Mouse (Mus musculus): ENCODE data around the gene Tmem163. TPM values are rescaled to one million over a fixed set of nuclear protein-coding genes. Genes with fewer than 3 reads are reported as not detected.

Tmem163 gene
- polyA plus RNA-seq, 1 experiment from 2014 or later: 0.84 TPM

DNA sequence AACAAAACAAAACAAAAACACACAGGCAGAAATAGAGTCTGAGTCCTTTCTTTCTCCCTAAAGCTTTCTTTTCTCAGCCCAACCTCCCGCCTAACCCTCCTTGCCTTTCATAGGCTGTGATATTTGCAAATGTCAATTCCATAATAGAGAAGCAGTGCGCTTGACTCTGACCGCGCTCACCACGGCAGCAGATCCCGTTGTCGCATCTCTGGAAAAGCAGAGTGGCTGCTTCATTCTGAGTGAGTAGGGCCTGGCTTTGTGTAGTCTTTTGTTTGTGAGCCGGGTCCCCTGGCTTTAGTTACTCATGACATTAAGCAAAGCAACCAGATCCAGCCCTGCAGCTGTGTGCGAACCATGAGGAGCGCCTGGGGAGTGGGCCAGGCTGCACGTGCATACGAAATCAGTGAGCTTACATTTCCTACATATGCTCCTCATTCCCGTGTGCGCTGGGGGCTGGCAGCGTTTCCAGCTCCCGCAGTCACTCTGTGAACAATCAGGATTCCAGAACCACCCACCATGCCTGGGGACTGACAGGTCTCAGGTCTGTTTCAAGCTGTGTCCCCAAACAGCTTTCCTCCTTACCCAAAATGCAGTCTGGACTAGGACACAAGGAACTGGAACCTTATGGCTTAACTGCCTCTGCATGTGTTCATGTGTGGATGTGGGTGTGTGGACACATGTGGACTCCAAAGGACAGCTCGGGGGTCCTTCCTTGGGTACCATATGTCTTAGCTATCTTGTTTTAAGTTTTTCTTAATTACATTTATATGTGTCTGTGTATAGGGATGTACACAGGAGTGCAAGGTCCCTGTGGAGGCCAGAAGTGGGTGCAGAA lies 141.9 kb downstream of the Tmem163 start:
- no peak for ATAC-seq (replicated peaks; ENCODE audit: low FRiP score, low TSS enrichment, low read depth)

DNA sequence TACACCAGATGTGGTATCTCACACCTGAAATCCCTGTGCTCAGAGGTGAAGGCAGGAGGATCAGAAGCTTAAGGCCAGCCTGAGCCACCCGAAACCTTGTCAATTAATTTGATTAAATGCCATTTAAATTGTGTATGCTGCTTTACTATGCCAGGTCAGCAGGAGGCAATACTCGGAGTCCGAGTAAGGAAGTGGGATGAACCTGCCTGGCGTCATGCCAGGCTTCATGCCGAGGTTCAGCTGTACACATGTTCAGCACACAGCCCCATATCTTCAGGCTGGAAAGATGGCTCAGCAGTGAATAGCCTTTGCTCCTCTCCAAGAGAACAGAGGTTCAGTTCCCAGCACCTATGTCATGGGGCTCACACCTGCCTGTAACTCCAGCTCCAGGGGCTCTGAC lies 142.9 kb downstream of the Tmem163 start:
- WGBS: 40% methylated on average over 5 of the region's 5 CpGs
- DNase-seq (ENCODE audit: low spot score): no peak
- H3K4me1 ChIP-seq (replicated peaks; ENCODE audit: control insufficient read depth, insufficient read depth, low read length): peaks cover 4% of the 10 kb centered on the region; the same call in 1 of the 2 replicates

More for the DNA sequence above, 141.9 kb downstream of the Tmem163 start:
- no peak overlapping the region for H3K27ac ChIP-seq (ENCODE audit: low read depth)
- no peak overlapping the region for H3K9ac ChIP-seq (ENCODE audit: low read length)
- 22% methylated on average over 17 of the region's 17 CpGs for WGBS
- H3K9me3 ChIP-seq (ENCODE audit: control insufficient read depth, low read length): no peaks in the 10 kb centered on the region
- peaks cover 4% of the 10 kb centered on the region; the same call in 1 of the 2 replicates for H3K4me1 ChIP-seq (replicated peaks; ENCODE audit: control insufficient read depth, insufficient read depth, low read length)
- no peaks in the 10 kb centered on the region for H3K27me3 ChIP-seq (replicated peaks; ENCODE audit: control insufficient read depth, insufficient read depth, low read length)
- no peak overlapping the region for H3K4me3 ChIP-seq (ENCODE audit: low read depth, low read length)
- H3K36me3 ChIP-seq (ENCODE audit: control insufficient read depth, insufficient read depth, low read length): no peaks in the 10 kb centered on the region
- H3K4me2 ChIP-seq (ENCODE audit: low read length): peak overlapping the region; percentile 35
- DNase-seq (ENCODE audit: low spot score): no peak

DNA sequence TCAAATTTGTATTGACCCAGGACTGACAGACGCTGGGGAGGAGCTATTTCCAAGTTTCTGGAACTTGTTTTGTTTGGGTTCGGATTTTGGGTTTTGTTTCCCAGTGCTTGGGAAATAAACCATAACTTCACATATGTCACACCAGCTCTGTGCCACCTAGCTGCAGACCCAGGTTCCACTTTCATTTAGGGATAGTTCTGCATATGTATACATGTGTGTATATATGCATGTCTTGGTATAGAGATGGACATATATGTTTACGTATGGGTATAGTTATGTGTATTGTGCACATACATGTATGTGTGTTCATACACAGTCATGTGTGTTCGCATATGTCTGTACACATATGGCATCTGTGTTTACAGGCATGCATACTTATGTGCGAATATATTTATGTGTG lies 147.6 kb downstream of the Tmem163 start:
- WGBS: 62% methylated on average over 5 of the region's 5 CpGs
- Histone ChIP-seq H3K4me1 (replicated peaks; ENCODE audit: control insufficient read depth, insufficient read depth, low read length) (peaks cover 5% of the 10 kb centered on the region; the same call in 1 of the 2 replicates), H3K36me3 (ENCODE audit: control insufficient read depth, insufficient read depth, low read length) (no peaks in the 10 kb centered on the region), H3K27me3 (replicated peaks; ENCODE audit: control insufficient read depth, insufficient read depth, low read length) (no peaks in the 10 kb centered on the region), H3K4me2 (ENCODE audit: low read length) (no peak overlapping the region), H3K27ac (ENCODE audit: low read depth) (no peak overlapping the region), H3K4me3 (ENCODE audit: low read depth, low read length) (no peak overlapping the region), H3K9me3 (ENCODE audit: control insufficient read depth, low read length) (no peaks in the 10 kb centered on the region), H3K9ac (ENCODE audit: low read length) (no peak overlapping the region)
- DNase-seq (ENCODE audit: low spot score) (no peak), ATAC-seq (replicated peaks; ENCODE audit: low FRiP score, low TSS enrichment, low read depth) (0 out of 2 replicates have a peak, but pooled peaks have one; percentile 34)

More for the DNA sequence above, 142.9 kb downstream of the Tmem163 start:
- no peaks in the 10 kb centered on the region for H3K9me3 ChIP-seq (ENCODE audit: control insufficient read depth, low read length)
- no peaks in the 10 kb centered on the region for H3K36me3 ChIP-seq (ENCODE audit: control insufficient read depth, insufficient read depth, low read length)
- no peak overlapping the region for H3K27ac ChIP-seq (ENCODE audit: low read depth)
- no peak; the same call in 1 of the 2 replicates for ATAC-seq (replicated peaks; ENCODE audit: low FRiP score, low TSS enrichment, low read depth)
- no peak overlapping the region for H3K4me3 ChIP-seq (ENCODE audit: low read depth, low read length)
- H3K9ac ChIP-seq (ENCODE audit: low read length): no peak overlapping the region
- H3K27me3 ChIP-seq (replicated peaks; ENCODE audit: control insufficient read depth, insufficient read depth, low read length): no peaks in the 10 kb centered on the region
- no peak overlapping the region for H3K4me2 ChIP-seq (ENCODE audit: low read length)

DNA sequence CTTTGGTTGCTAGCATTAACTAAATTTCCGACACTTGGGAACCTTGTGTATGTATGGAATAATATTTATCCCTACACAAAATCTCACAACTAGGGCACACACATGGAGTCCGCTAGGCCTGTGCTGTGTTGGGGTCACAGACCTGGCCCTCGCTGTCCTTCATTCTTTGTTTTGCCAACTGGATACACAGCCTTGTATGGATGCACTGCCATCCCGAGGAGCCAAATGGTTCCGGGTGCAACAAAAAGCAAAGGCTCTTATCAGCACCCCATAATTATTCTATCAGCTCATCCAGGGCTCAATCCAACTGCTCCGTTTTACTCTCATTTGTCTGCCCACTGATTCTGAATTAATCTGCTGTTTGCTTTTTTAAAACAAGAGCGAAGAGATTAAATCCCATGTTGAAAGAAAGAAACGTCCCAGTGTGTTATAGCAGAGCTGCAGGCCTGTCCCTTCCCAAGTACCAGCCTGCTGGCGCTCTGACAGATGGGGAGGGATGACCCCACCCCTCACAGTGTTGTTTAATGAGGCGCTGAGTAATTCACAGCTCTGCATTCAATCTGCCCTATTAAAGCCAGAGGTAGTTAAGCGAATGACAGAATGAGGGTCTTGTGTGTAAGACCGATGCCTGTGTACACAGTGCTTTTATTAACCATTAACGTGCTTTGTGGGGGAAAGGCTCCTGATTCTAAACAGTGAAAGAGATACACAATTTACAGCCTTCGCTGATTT lies 148.3 kb downstream of the Tmem163 start:
- Histone ChIP-seq H3K27me3 (replicated peaks; ENCODE audit: control insufficient read depth, insufficient read depth, low read length) (no peaks in the 10 kb centered on the region), H3K4me2 (ENCODE audit: low read length) (0 out of 2 replicates have a peak overlapping the region, but pooled peaks have one; percentile 11)

DNA sequence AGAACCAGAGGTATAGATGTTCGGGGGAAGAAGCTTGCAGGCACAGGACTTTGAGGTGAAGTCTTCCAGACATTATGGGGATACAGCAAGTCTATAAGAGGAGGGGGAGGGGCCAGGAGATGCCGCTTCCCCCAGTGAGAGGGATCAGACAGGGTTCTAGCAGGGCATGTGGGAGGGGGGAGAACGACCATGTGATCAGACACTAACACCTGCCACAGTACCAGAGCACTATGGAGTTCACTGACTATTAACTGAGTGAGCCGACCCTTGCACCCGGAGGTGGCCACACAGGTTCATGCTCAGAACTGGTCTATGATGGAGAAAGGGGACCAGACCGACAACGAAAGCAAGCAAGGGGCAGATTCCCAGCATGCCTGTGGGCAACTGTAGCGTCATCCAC lies 156.0 kb downstream of the Tmem163 start:
- Histone ChIP-seq H3K27me3 (replicated peaks; ENCODE audit: control insufficient read depth, insufficient read depth, low read length) (no peaks in the 10 kb centered on the region), H3K4me3 (ENCODE audit: low read depth, low read length) (no peak overlapping the region), H3K4me1 (replicated peaks; ENCODE audit: control insufficient read depth, insufficient read depth, low read length) (no peaks in the 10 kb centered on the region), H3K9ac (ENCODE audit: low read length) (no peak overlapping the region), H3K36me3 (ENCODE audit: control insufficient read depth, insufficient read depth, low read length) (no peaks in the 10 kb centered on the region), H3K27ac (ENCODE audit: low read depth) (no peak overlapping the region), H3K9me3 (ENCODE audit: control insufficient read depth, low read length) (no peaks in the 10 kb centered on the region), H3K4me2 (ENCODE audit: low read length) (no peak overlapping the region)
- DNase-seq (ENCODE audit: low spot score) (no peak), ATAC-seq (replicated peaks; ENCODE audit: low FRiP score, low TSS enrichment, low read depth) (no peak)
- WGBS: 80% methylated on average over 8 of the region's 8 CpGs

More for the DNA sequence above, 148.3 kb downstream of the Tmem163 start:
- no peak overlapping the region for H3K9ac ChIP-seq (ENCODE audit: low read length)
- DNase-seq (ENCODE audit: low spot score) (no peak), ATAC-seq (replicated peaks; ENCODE audit: low FRiP score, low TSS enrichment, low read depth) (peak; percentile 70)
- H3K27ac ChIP-seq (ENCODE audit: low read depth): no peak overlapping the region
- 25% methylated on average over 14 of the region's 14 CpGs for WGBS
- H3K36me3 ChIP-seq (ENCODE audit: control insufficient read depth, insufficient read depth, low read length): no peaks in the 10 kb centered on the region
- no peak overlapping the region for H3K4me3 ChIP-seq (ENCODE audit: low read depth, low read length)
- peaks cover 5% of the 10 kb centered on the region; the same call in 1 of the 2 replicates for H3K4me1 ChIP-seq (replicated peaks; ENCODE audit: control insufficient read depth, insufficient read depth, low read length)
- H3K9me3 ChIP-seq (ENCODE audit: control insufficient read depth, low read length): no peaks in the 10 kb centered on the region

DNA sequence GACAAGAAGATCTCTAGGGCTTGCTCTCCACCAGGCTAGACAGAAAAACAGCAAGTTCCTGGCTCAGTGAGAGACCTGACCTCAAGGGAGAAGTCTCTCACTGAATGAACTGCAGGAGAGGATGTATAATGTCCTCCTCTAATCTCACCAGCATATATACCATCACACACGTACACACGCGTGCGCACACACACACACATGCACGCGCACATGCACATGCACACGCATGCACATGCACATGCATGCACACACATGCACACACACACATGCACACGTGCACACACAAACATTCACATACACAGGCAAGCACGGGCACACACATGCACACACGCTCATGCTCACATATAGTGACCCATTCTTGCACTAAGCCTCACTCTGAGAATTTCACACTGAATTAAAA lies 164.5 kb downstream of the Tmem163 start:
- Histone ChIP-seq H3K27ac (ENCODE audit: low read depth) (no peak overlapping the region), H3K36me3 (ENCODE audit: control insufficient read depth, insufficient read depth, low read length) (no peaks in the 10 kb centered on the region), H3K9me3 (ENCODE audit: control insufficient read depth, low read length) (no peaks in the 10 kb centered on the region), H3K4me1 (replicated peaks; ENCODE audit: control insufficient read depth, insufficient read depth, low read length) (no peaks in the 10 kb centered on the region), H3K9ac (ENCODE audit: low read length) (no peak overlapping the region), H3K27me3 (replicated peaks; ENCODE audit: control insufficient read depth, insufficient read depth, low read length) (no peaks in the 10 kb centered on the region), H3K4me3 (ENCODE audit: low read depth, low read length) (no peak overlapping the region), H3K4me2 (ENCODE audit: low read length) (no peak overlapping the region)
- 96% methylated on average over 10 of the region's 10 CpGs for WGBS
- ATAC-seq (replicated peaks; ENCODE audit: low FRiP score, low TSS enrichment, low read depth) (no peak), DNase-seq (ENCODE audit: low spot score) (no peak)

DNA sequence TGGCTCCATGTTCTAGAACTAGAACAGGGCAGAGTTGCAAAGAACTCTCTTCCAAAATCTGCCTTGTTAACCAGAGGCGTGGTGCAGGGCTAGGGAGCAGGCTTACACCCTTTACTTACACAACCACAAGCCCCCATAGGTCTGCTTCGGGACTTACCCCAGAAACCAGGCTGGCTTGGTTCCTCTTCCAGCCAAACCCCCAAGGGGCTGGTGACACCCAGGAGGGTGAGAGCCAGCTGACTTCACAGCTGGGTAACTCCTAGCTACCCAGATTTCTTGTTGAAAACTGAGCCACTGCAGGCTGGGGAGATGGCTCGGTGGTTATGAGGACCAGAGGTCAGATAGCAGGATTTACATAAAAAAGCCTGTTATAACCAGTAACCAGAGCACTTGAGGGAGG lies 164.9 kb downstream of the Tmem163 start:
- Histone ChIP-seq H3K4me2 (ENCODE audit: low read length) (no peak overlapping the region), H3K9ac (ENCODE audit: low read length) (no peak overlapping the region), H3K27ac (ENCODE audit: low read depth) (no peak overlapping the region), H3K36me3 (ENCODE audit: control insufficient read depth, insufficient read depth, low read length) (no peaks in the 10 kb centered on the region), H3K9me3 (ENCODE audit: control insufficient read depth, low read length) (no peaks in the 10 kb centered on the region), H3K4me3 (ENCODE audit: low read depth, low read length) (no peak overlapping the region), H3K27me3 (replicated peaks; ENCODE audit: control insufficient read depth, insufficient read depth, low read length) (no peaks in the 10 kb centered on the region), H3K4me1 (replicated peaks; ENCODE audit: control insufficient read depth, insufficient read depth, low read length) (no peaks in the 10 kb centered on the region)
- no peak for ATAC-seq (replicated peaks; ENCODE audit: low FRiP score, low TSS enrichment, low read depth)
- WGBS: 76% methylated on average over 3 of the region's 3 CpGs
- no peak for DNase-seq (ENCODE audit: low spot score)

DNA sequence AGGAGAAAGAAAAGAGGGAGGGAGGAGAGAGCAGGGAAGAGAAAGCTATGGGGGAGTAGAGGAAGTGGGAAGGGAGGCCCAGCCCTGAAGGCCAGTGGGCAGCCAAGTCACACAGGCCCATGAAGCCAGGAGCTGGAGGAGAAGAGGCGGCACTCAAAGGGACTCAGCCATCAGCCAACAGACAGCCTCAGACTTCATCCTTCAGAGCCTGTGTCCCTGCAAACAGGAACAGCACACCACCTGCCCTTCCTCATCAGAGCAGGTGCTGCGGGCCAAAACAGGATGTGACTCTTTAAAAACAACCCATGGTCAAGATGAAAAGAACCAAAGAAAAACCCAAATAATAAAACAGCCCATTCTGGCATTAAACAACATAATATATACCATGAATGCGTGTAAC lies 165.7 kb downstream of the Tmem163 start:
- WGBS: 83% methylated on average over 3 of the region's 3 CpGs
- no peak overlapping the region for H3K4me3 ChIP-seq (ENCODE audit: low read depth, low read length)

More for the DNA sequence above, 165.7 kb downstream of the Tmem163 start:
- Histone ChIP-seq H3K4me2 (ENCODE audit: low read length) (no peak overlapping the region), H3K27ac (ENCODE audit: low read depth) (no peak overlapping the region), H3K9ac (ENCODE audit: low read length) (no peak overlapping the region), H3K9me3 (ENCODE audit: control insufficient read depth, low read length) (no peaks in the 10 kb centered on the region), H3K36me3 (ENCODE audit: control insufficient read depth, insufficient read depth, low read length) (no peaks in the 10 kb centered on the region), H3K4me1 (replicated peaks; ENCODE audit: control insufficient read depth, insufficient read depth, low read length) (no peaks in the 10 kb centered on the region), H3K27me3 (replicated peaks; ENCODE audit: control insufficient read depth, insufficient read depth, low read length) (no peaks in the 10 kb centered on the region)
- DNase-seq (ENCODE audit: low spot score) (no peak), ATAC-seq (replicated peaks; ENCODE audit: low FRiP score, low TSS enrichment, low read depth) (no peak)

Data from intestine, embryonic 14.5 days (tissue).